Mouse (Mus musculus): ENCODE measurements at regions not wholly inside any gene's neighbourhood (a gene's known extent, or its start where the extent isn't known, plus 50 kb on each side); places are given as distances from the start of the nearest gene placed in this dataset.

GRCm38 (mm10) chr2:117543301-117543782, 200.5 kb upstream of the Rasgrp1 start:
- no peak for DNase-seq

- DNase-seq = no peak
These were observed 205.5 kb upstream of the Rasgrp1 start for GRCm38 (mm10) chr2:117548273-117548672.

GRCm38 (mm10) chr2:117556301-117556700, 213.5 kb upstream of the Rasgrp1 start:
- no peak for DNase-seq

GRCm38 (mm10) chr2:117570987-117571386, 228.2 kb upstream of the Rasgrp1 start:
- DNase-seq = no peak

- DNase-seq = peak; percentile 19
These were observed 244.6 kb upstream of the Rasgrp1 start for GRCm38 (mm10) chr2:117587381-117587780.

- no peak for DNase-seq
These were observed 252.2 kb upstream of the Rasgrp1 start for GRCm38 (mm10) chr2:117595028-117595427.

- DNase-seq = no peak
These were observed 254.8 kb upstream of the Rasgrp1 start for GRCm38 (mm10) chr2:117597573-117597972.

- no peak for DNase-seq
These were observed 272.0 kb upstream of the Rasgrp1 start for GRCm38 (mm10) chr2:117614772-117615171.

DNA sequence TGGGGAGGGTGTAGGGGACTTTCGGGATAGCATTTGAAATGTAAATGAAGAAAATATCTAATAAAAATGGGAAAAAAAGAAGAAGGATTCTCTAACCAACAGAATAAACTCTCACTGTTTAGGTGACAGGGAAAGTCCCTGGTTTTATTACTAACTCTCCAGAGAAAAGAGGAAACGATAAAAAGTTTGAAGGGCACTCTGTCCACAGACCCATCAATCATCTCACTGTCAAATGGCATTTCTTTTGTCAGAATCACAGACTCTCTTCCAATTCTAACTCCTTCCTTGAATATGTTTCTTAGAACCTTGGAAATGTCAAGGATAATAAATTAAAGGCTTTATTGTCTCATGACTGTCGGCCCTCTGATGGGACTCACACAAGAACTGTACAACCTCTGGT, 275.3 kb upstream of the Rasgrp1 start:
- DNase-seq = no peak

DNA sequence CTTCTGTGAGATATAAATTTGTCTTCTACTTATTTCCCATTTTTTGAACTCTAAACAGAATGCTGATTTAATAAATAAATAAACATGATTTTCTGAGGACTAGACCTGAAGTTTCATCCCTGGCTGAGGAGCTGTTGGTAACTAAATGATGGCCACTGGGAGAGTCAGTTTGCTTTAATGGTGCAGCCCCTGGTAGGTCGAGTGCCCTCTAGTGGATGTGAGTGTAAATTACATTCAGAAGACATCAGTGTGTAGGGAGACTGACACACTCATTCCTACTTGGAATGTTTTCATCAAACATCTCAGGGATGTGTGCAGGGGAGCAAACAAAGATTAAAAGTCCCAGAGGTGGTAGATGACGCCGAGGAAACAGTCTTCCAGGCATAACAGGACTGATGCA, 281.2 kb upstream of the Rasgrp1 start:
- peak; percentile 25 for DNase-seq

GRCm38 (mm10) chr2:117634906-117635305, 292.1 kb upstream of the Rasgrp1 start:
- no peak for DNase-seq

- no peak for DNase-seq
These were observed 294.6 kb upstream of the Rasgrp1 start for GRCm38 (mm10) chr2:117637397-117637796.

DNA sequence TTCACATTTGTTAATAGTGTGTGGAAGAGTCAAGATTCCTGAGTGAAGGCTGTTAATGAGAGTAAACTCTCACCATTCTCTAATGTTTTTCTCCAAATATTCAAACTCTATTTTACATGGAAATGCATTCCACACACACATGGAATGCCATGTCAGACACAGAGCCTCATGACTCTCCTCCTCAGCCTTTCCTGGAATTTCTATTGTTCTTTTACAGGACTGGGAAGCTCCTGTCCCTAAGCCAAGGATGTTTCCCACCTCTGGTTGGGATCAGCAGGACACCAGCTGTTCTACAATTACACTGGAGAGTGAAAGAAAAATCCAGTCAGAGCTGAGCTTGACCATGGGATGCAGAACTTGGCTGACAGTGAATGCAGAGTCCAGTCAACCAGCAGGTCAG, 309.3 kb upstream of the Rasgrp1 start:
- DNase-seq = no peak

DNA sequence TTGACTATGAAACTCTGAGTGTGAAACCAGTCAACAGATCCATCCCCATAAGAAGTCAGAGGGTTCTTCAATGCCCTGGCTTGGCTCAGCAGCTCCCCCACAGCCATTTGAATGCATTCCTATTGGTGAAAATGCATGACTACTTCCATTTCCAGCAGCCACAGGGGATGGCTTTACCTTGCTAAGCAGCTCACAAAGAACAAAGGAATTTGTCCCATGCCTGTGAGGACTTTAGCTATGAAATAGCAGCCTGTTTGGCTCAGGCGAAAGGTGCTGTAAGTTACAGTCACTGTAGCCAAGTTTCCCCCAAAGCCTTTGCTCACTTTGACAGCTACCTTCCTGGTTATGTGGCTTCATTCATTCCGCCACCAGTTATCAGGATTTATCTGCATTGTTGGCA, 309.8 kb upstream of the Rasgrp1 start:
- no peak for DNase-seq

- no peak for DNase-seq
These were observed 313.9 kb upstream of the Rasgrp1 start for GRCm38 (mm10) chr2:117656546-117657175.

- DNase-seq = no peak
These were observed 317.6 kb upstream of the Rasgrp1 start for GRCm38 (mm10) chr2:117660217-117660924.

GRCm38 (mm10) chr2:117662653-117663052, 319.9 kb upstream of the Rasgrp1 start:
- DNase-seq = no peak

DNA sequence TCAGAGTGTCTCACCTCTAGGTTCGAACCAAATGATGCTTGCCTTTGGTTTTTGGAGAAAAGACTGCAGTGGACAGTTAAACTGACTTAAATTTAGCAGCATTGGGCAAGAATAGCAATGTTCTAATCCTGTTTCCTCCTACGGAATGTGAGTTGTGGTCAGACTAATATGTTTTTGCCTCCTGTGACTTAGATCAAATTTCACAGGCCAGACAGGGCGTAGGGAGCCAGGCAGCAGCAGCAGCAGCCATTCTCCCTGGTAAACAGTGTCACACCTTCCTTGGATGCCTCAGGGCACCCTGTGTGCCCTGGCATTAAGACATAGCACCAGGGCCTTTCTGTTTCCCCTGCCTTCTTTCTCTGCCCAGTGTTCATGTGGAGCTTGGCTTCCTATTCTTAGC, 323.7 kb upstream of the Rasgrp1 start:
- no peak for DNase-seq

DNA sequence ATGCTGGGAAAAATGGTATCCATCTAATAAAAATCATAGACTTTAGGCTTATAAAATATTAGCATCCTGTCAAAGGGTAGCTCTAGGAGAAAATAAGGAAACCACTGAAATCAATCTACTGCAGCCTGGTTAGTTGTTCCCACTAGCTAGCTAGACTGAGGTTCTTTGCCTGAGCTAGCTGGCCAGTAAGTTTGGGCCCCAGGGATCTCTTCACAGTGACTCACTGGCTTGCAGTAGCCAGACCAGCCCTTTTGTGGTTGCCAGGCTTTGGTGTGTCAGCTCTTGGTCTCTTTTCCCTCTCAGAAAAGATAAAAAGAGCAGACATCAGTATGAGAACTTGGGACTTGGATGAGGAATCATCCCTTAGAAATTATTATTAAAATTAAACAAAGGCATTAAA, 325.3 kb upstream of the Rasgrp1 start:
- DNase-seq = no peak

GRCm38 (mm10) chr2:117674877-117675276, 332.1 kb upstream of the Rasgrp1 start:
- DNase-seq = no peak

- DNase-seq = peak; percentile 8
These were observed 335.8 kb upstream of the Rasgrp1 start for GRCm38 (mm10) chr2:117678650-117679049.

DNA sequence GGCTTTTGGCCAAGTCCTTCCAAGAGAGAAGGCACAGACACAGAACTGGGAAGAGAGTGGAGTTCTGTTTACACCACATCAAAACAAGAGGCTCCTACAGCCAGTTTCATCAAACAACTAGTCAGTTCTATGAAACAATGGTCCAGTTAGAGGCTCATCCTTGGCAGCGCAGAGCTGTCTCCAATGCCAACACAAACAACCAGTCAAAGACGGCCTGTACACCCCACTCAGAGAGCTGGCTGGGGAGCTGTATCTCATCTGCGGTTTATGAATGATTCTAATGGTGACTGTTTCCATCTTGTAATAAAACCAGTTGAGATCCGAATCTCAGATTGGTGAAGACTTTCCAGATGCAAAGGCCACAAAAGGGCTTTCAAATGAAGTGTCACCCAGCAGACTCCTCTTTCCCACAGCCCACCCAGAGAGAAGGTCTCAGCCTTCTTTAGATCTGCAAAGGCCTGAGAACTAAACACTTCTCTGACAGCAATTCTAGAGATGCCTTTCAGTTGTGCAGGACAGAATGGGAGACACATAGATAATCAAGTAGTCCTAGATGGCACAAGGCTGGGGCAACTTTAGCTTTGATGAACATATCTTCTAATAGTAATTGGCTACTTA, 343.1 kb upstream of the Rasgrp1 start:
- no peak for DNase-seq

DNA sequence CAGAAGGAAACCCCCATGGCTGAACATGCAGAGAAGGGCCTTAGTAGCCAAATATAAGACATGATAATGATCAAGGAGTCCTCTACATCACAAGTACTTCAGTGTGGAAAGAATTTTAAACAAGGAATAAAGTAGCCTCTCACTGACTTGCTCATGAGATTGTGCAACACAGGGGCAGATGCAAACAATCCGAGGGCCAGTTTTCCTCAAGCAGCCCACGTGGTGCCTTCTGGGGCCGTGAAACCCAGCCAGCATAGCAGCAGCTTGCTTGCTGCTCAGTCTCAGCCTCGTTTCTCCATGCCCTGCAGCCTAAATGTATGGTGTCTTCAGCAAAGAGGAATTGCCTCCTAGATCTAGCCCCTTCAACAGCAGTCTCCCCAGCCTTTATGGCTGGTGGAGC, 350.7 kb upstream of the Rasgrp1 start:
- DNase-seq = no peak
